Mouse (Mus musculus) right cerebral cortex, adult 2 months (tissue): ENCODE results near the gene Apoa2.
A peak's percentile ranks its signal among the peaks of the same experiment; 100 is the strongest.

Source experiments
- DNase-seq, 2 experiments: peaks; one replicate each; pipeline ENCODE4 v3.0.0; 2021 to 2022; ENCODE audit warnings: low spot score in 2 of 2

Apoa2 gene

DNA sequence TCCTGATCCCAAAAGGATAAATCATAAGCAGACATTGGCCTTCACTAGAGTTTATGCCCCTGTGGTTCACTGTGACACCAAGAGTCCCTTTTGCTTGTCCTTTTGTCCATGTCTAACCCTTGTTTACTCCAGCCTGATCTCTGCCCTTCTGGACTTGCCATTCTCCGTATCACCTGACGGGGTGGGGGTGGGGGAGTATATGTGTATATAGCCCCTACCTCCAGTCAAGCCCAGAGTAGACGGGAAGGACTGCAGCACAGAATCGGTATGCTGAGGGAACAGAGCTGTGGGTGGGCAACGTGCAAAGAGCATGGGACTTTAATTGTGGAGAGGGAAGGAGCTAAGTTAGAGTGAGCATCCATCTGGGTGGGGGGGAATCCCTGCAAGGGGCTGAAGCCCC, at the start of gene Apoa2:
Gene Apoa2, plus strand, starts transcription at position 198 of the 400 bp plus-strand sequence.
- DNase-seq, result no peak

DNA sequence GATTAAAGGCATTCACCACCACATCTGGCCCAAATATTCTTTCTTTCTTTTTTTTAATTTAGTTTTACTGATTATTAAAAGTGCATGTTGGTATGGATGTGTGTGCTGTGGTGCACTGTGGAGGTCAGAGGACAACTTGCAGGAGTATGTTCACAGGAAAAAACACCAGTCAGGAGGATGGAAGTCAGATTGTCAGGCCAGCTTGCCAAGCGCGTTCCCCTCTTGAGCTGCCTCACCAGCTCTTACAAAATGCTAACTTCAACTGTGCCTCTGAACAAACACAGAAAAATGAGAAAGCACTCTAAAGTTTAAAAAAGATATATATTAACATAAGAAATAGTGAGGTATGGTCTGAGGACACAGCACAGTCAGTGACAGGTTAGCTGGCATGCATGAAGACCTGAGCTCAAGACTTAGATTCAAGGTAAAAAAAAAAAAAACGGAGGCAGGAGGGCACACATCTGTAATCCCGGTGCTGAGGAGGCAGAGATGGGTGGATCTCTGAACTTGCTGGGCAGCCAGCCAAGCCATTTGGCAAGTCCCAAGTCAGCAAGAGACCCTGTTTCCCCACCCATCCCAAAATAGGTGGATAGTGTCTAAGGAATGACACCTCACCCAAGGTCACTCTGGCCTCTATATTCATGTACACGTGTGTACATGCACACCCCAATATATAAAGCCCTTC, 45.2 kb upstream of the Apoa2 start:
- DNase-seq, result no peak

DNA sequence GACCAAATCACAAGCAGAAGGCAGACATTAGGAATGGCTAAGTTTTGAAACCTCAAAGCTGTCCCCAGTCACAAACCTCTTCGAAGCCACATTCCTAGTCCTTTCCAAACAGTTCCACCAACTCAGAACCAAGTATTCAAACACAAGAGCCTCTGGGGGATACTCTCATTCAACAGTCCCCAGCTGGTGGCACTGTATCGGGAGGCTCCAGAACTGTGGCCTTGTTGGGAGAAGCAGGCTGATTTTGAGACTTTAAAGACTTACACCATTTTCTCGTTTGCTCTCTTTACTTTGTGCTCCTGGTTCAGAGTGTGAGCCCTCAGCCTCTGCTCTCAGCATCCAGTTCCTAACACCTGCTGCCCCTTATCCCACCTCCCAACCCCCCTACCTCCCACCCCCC, 41.8 kb upstream of the Apoa2 start:
- DNase-seq, result no peak

DNA sequence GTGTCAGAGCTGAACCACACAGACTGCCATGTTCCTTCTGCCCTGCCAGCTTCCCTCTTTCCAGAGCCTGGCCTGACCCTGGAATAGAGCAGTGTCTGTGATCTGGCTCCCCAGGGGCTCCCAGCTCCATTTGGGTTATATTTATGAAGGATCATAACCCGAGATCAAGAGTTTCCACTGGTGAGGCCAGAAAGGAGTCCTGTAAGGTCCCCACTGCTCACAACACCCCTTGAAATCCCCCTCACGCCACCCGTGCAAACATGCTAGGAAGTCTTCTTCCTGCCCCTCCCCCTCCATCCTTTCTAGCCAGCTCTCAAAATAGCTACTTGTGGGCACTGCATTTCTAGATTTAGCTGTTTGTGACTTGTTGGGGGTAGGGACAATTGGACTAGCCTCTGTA, 41.2 kb upstream of the Apoa2 start:
- no peak for DNase-seq

DNA sequence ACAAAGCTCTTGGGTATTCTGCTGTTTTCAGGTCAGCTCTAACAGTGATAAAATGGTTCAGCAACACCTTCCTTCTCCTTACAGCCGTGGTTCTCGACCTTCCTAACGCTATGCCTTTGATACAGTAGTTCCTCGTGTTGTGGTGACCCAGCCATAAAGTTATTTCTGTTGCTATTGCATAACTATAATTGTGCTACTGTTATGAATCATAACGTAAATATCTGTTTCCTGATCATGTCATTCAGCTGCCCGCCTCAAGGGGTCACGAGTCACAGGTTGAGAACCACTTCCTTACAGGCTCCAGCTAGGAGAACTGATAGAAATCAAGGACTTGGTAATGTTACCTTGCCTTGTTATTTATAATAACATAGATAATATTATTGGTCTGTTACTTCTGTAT, 40.5 kb upstream of the Apoa2 start:
- DNase-seq, result no peak

DNA sequence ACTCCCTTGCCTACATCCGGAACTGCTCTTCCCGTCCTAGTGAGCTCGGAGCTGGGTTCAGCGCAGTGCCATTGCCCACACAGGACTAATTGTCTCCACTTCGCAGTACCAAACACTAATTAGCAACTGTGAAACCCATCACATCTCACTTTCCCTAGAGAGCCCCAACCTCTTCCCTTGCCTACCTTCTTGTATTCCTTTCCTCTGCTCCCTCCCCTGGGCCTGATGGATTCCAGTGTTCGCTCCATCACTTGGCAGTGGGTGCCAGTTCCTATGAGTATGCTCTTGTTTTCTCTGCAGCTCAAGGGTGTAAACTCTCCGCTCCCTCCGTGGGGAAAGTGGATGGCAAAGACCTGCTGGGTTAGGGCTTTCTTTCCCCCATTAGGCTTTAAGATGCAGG, 39.2 kb upstream of the Apoa2 start:
- DNase-seq, result no peak

DNA sequence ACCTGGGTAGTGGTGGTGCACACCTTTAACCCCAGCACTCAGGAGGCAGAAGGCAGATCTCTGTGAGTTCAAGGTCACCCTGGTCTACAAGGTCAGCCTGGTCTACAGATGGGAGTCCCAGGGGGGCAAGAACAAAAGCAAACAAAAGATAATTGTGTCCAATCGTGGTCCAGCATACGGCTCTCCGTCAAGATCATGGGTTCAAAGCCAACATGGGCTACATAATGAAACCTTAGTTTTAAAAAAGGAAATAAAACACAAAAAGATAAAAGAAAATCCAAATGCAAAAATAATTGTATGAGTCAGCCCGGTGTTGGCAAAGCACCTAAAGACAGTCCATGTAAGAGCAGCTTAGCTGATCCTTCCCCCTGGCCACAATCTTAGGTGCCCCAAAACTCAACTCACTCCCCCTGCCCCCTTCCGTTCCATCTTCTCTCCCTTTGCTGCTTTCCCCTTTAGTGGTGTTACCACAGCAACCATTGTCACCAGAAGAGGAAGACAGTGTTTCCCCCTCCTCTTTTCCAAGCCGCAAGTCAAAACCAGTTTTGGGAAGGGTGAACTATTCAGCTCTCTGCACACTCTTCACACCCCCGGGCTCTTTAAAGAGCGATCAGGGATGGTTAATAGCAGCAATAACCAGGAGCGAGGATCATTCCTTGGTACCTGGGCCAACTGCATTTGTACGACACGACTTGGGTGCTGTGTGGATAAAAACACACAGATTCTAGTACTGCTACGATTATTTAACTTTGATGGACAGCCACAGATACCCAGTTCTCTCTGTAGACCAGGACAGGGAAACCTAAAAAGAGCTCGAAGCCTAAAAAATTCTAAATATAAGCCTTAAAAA, 36.8 kb upstream of the Apoa2 start:
- no peak for DNase-seq

DNA sequence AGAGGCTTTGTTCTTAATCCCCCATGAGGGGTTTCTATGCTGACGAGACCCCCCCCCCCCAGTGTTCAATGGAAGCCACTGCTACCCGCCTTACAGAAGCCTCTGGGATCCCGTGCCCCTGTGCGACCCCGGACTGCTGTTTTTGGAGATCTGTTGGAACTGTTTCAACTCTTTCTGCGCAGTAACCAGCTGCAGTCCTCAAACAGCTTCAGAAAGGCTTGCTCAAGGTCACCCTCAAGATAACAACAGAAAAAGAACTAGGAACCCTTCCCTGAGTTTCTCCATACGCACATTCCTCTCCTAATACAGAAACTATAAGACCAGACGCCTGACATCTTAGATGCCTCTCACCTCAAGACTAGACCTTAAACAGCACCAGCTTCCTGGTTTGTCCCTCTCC, 35.8 kb upstream of the Apoa2 start:
- no peak for DNase-seq

DNA sequence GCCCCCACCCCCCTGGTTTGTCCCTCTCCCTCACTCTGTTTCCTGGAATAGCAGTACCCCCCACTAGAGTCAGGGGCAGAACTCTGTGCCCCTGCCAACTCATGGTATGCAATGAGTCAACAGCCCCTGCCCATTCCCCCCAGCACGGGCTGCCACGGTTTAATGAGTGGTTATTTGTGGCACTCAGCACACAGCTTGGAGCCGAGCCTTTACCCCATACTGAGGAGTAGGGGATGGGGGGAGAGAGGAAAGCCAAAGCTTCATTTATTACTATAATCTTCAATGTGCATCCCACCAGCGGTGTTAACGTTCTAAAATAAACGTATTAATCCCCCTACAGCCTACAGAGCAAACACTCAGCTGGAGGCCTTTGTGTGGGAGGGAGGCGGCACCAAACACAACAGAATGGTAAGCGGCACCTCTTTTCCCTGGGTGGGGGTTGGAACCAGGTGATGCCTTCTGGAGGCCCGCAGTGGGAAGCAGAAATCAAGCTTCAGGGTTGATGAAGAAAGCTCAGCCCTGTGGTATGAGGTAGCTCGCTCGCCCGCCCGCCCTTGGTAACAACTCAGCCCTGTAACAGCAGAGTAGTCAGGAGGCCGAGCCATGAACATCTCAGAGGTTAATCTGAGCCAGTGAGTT, 35.3 kb upstream of the Apoa2 start:
- peak in 1 of 2 experiments; percentile 10 for DNase-seq

DNA sequence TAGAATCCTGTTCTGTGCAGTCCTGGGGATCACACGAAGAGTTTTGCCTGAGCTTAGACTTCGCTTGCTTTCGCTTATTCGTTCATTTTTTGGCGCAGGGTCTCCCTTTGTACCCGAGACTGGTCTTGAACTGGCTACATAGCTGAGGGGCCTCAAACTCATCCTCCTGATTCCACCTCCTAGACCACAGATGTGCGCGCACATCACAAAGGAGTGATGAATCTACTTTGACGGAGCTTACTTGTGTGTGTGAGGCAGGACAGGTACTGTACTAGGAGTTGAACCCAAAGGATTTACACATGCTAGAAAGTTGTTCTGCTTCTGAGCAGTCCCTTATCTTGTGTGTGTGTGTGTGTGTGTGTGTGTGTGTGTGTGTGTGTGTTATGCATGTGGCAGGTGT, 34.0 kb upstream of the Apoa2 start:
- DNase-seq, result no peak

DNA sequence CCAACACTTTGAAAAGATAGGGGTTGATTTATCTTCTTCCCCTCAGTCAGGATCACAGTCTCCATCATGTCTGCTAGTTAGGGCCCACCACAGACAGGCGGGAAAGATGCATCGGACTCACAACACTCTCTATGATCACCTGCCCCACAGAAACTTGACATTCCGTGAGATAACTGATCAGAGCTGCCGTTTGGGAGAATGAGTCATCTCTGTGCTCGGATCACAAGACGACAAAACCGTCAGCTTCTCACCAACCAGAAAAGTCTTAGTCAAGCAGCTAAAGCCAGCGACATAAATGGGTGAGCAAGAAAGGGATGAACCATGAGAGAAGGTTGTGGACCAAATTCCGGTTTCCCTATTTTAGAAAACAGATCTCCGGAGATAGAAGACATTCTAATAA, 32.6 kb upstream of the Apoa2 start:
- DNase-seq, result no peak

DNA sequence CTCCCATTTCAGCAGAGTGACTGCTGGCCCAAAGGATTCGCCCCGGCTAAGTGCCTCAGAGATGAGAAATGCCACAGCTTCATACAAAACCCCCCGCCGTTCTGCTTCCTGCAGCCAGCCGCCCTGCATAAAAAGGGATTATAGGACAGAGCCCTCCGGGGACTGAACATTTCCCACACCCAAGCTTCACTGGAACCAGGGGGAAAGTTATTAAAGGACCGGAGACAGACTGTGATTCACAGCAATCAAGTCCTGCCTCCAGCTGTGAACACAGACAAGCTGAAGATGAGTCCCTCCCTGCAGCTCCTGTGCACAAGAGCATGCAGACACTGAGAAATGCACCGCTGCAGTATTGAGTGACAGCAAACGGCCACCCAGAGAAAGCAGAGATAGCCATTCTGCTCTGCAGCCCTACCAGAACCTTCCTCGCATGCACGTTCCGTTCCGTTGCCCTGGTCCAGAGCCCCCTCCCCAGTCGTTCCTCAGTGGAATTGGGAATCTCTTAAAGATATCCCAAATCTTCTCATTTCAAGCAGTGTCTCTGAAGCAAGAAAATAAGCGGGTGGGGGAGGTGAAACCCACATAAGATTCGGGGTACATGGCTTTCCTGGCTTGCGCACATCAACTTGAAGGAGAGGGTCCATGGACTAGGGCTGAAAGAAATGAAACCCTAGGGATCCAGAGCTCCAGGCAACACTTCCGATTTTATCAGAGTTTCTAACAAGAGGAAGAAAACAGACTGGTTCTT, 31.6 kb upstream of the Apoa2 start:
- DNase-seq, result peak in 1 of 2 experiments; percentile 9

DNA sequence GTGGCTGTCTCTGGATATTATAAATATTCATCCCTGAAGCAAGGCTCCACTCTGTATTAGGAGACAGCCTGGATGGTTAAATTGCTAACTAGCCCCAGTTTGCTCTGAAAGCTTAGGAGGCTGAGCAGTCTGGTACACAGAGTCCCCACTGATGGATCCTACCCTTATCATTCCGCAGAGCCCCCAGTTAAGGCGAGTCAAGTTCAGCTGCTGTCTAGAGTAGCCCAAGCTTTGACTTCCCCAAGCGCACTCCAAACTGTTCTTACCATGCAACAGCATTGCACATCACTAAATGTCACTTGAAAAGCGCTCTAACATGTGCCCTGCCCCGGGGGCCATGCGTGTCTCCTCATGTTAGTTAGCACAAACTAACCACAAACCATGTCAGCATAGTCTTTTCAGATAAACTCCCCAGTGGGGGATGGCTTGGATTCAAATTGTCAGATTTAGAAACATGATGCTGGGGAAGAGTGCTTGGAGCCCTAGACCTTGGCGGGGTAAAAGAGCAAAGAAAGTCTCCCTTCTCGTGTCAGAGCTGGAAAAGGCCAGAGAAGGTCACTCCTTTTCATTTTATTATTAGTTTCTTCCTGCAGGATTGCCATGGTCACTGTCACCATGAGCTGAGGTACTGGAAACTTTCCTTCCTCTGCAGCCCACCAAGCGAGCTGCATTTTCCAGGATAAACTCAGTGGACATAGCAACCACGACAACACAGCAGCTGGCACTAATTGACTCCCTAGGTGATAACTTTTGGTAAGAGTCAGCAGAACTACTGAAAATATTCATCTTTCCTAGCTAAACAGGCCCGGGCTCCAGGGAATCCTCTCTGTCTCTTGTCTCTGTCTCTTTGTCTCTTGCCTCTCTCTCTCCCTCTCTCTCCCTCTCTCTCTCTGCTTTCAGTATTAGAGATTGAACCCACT, 30.7 kb upstream of the Apoa2 start:
- DNase-seq, result no peak

DNA sequence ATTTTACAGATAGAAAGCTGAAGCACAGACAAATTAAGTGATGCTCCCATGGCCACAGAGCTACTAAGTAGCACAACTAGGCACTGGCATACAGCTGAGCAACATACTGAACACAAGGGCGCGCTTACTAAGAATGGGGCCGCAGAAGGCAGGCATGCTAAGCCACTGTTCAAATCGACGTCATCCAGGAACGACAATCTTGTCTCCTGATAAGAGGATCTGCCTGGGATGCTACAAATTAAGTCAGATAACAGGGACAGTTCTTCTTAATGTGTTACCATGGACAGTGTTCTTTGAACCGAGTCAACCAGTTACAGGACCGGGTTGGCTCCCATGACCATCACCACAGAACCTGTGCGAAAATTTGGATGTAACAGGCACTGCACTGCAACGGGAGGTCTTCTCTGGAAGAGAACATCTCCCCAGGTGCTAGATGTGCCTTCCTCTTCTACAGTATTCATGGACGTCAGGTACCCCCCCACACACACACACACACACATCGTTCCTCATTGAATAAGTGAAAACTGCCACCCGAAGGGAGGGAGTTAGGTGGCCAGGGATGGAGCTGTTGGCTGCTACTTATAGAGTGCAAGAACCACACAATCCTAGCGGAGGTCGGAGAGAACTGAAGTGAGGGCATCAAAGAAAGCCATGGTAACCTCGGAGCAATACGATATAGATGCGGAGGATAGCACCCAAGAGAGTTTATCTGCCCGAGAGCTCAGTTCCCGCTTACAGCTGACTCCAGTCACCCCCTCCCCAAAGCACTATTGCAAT, 29.6 kb upstream of the Apoa2 start:
- no peak for DNase-seq

DNA sequence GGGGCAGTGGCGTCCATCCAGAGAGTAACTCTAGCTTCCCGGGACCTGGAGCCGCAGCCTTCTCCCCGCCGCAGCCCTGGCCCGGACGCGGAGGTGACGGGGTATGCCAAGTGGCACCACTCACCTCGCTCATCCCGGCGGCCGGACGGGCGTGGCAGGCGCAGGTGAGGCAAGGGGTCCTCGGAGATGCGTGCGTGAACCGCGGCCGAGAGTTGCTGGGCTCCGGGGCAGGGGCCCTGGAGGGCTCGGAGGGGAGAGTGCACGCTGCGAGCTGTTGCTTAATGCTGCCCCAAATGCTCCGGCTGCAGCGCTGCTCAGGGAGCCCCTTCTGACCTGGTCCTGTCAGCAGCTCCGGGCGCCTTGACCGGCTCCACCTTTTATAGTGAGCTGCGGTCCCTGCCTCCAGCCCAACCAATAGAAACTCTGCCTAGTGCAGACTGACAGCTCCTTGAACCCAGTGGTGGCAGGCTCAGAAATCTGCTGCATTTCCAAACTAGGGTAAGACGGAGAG, 28.9 kb upstream of the Apoa2 start, which contains the start of gene Pcp4l1:
Gene Pcp4l1, minus strand, starts transcription at position 382 of the 511 bp plus-strand sequence.
- DNase-seq, result peak; percentile 50 to 55

DNA sequence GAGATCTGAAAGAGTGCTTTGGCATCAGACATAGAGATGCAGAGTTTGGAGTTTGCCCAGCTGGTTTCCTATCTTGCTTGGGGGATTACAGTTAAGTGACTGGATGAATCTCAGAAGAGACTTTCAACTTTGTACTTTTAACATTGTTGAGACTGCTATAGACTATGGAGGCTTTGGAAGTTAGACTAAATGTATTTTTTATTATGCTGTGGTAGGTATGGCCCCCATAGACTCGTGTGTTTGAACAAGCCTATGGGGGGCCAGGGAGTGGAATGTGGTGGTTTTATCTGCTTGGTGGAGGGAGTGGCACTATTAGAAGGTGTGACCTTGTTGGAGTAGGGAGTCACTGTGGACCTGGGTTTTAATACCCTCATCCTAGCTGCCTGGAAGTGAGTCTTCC, 25.3 kb upstream of the Apoa2 start:
- no peak for DNase-seq

DNA sequence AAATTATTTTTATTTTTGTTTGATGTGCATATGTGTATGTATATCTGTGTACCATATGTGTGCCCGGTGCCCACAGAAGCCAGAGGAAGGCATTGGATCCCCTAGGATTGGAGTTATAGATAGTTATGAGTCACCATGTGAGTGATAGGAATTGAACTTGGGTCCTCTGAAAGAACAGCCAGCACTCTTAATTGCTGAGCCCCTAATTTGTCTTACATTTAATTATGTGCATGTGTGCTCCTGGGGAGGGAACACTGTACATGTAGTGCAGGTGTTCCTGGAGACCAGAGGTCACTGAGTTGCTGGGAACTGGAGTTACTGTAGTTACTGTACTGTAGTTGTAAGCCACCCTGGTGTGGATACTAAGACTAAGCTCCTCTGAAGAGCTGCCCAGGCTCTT, 24.1 kb upstream of the Apoa2 start:
- DNase-seq, result no peak

DNA sequence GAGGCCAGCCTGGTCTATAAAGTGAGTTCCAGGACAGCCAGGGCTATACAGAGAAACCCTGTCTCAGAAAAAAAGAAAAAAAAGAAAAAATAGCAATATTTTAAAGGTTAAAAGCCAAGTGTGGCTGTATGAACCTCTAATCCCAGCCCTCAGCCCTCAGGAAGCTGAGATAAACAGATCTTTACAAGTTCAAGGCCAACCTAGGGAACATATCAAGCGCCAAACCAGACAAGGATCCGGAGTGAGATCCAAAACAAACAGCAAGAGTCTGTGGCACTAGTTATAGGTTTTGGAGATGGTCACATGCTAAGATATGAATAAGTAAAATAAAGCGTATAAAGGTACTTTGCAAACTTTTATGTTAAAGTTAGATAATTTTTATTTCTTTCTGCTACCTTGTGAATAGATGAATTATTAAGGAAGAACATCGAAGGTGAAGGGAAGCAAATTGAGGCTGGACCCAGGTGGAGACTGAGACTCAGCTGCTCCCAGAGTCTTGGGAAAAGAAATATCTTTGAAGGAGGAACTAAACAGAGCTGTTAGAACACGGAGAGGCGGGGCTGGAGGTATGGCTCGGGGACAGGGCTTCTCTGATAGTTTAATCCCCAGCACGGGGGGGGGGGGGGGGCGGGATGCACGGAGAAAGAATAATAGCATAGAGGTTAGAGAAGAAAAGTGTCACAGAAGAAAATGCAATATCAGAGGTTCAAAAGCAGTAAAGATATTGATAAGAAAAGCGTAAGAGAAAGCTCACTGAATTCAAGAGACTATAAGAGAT, 21.2 kb upstream of the Apoa2 start:
- DNase-seq, result no peak

DNA sequence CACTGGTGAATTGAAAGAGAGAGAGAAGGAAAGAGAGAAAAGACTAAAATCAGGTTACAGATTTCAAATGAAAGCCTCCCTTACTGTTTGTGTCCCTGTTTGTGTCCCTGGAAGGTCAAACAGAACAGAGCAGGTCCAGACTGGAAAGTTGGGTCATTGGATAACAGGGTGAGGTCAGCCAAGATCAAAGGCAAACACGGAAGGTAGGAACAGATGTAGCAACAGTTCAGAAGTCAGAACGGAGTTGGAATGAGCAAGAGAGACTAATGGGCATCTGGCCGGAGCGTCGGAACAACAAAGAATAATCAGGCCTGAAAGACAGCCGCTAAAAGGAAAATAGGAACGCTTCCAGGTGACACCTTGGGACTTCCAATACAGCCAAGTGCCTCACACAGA, 20.6 kb upstream of the Apoa2 start:
- no peak for DNase-seq
